Mouse (Mus musculus) limb, embryonic 14.5 days (tissue): ENCODE data around the gene Igsf8. TPM values are rescaled to one million over a fixed set of nuclear protein-coding genes. Genes with fewer than 3 reads are reported as not detected.

Source experiments
- ATAC-seq: fragments of 200-750 bp; cut with Nextera tagmentation; 2 replicates; pipeline ENCODE4 v1.8.0; 2017; ENCODE audit warnings: low read depth, moderate number of reproducible peaks, moderate TSS enrichment; ENCODE audit not compliant: low FRiP score
- DNase-seq: peaks from one replicate; pipeline ENCODE4 v3.0.0-alpha.2; 2015; ENCODE audit warnings: low spot score
- H3K27ac ChIP-seq: fragments of 300-500 bp; sonication (generic); replicated peaks from 2 replicates; pipeline ENCODE4 v1.5.1; 2014; ENCODE audit warnings: low read depth, mild to moderate bottlenecking, low read length, moderate library complexity, mixed read lengths
- H3K27me3 ChIP-seq: fragments of 300-500 bp; sonication (generic); 2 replicates; pipeline ENCODE4 v1.6.1; 2014; ENCODE audit warnings: low read length, mixed read lengths; ENCODE audit not compliant: control insufficient read depth, insufficient read depth
- H3K36me3 ChIP-seq: fragments of 300-500 bp; sonication (generic); 2 replicates; pipeline ENCODE4 v1.6.1; 2014; ENCODE audit warnings: mild to moderate bottlenecking, low read length, moderate library complexity, mixed read lengths; ENCODE audit not compliant: control insufficient read depth, insufficient read depth
- H3K4me1 ChIP-seq: fragments of 300-500 bp; sonication (generic); 2 replicates; pipeline ENCODE4 v1.6.1; 2014; ENCODE audit warnings: antibody characterized with exemption, low read length, mixed read lengths; ENCODE audit not compliant: control insufficient read depth, insufficient read depth
- H3K4me2 ChIP-seq: fragments of 300-500 bp; sonication (generic); replicated peaks from 2 replicates; pipeline ENCODE4 v1.6.1; 2014; ENCODE audit warnings: low read depth, mild to moderate bottlenecking, low read length, moderate library complexity; ENCODE audit not compliant: severe bottlenecking
- H3K4me3 ChIP-seq: fragments of 300-500 bp; sonication (generic); replicated peaks from 2 replicates; pipeline ENCODE4 v1.5.1; 2014; ENCODE audit warnings: low read length
- H3K9ac ChIP-seq: fragments of 300-500 bp; sonication (generic); 2 replicates; pipeline ENCODE4 v1.6.1; 2014; ENCODE audit warnings: mild to moderate bottlenecking, low read depth, low read length, moderate library complexity; ENCODE audit not compliant: severe bottlenecking
- H3K9me3 ChIP-seq: fragments of 300-500 bp; sonication (generic); 2 replicates; pipeline ENCODE4 v1.6.1; 2016; ENCODE audit warnings: low read length; ENCODE audit not compliant: control insufficient read depth
- POLR2A ChIP-seq: fragments of 200-500 bp; IDR thresholded peaks from 2 replicates; pipeline ENCODE4 v1.8.0; 2012; ENCODE audit warnings: inconsistent platforms, mild to moderate bottlenecking, moderate library complexity, borderline replicate concordance; ENCODE audit not compliant: insufficient read depth, insufficient read length; ENCODE audit errors: extremely low read depth
- WGBS: fragments of 180-500 bp; shearing (Covaris S2); extraction: QIAGEN DNeasy Blood & Tissue Kit; methylation state at CpG from one replicate; pipeline ENCODE4 v1.1.7; 2014; 5-methylcytosine and 5-hydroxymethylcytosine counted together
- polyA plus RNA-seq, 2 experiments: library from polyadenylated mRNA; depleted of rRNA in 1 of 2; stranded (reverse) in 1 of 2; unstranded in 1 of 2; fragments of >200 nt; fragmentation: Nextera tagmentation in 1 of 2; extraction: Ambion mirVana in 1 of 2; gene quantifications; 2 replicates each; pipeline versions ENCODE4 v1.2.1 to v1.2.3; 2012 to 2014

Gene Igsf8
- polyA plus RNA-seq, 2 experiments = 50.1 to 71.4 TPM

- H3K9ac ChIP-seq = no peak overlapping the region
- no peaks in the 10 kb centered on the region for H3K9me3 ChIP-seq
- H3K27ac ChIP-seq = no peak overlapping the region
- 89% methylated on average over 16 of the region's 19 CpGs for WGBS
- H3K4me1 ChIP-seq = 0 out of 2 replicates have a peak, but pooled peaks cover 4% of the 10 kb centered on the region
- no peak overlapping the region for H3K4me3 ChIP-seq
- no peak for TF ChIP-seq POLR2A
- ATAC-seq (no peak), DNase-seq (no peak)
- H3K36me3 ChIP-seq = peaks cover 31% of the 10 kb centered on the region
- no peak overlapping the region for H3K4me2 ChIP-seq
- no peaks in the 10 kb centered on the region for H3K27me3 ChIP-seq
Measured at GRCm38 (mm10) chr1:172318424-172319035, 57.1 kb downstream of the Igsf8 start.

- H3K27ac ChIP-seq = no peak overlapping the region
- H3K36me3 ChIP-seq = peaks cover 31% of the 10 kb centered on the region
- H3K9ac ChIP-seq = no peak overlapping the region
- 72% methylated on average over 7 of the region's 7 CpGs for WGBS
- no peak overlapping the region for H3K4me3 ChIP-seq
- H3K27me3 ChIP-seq = no peaks in the 10 kb centered on the region
- no peaks in the 10 kb centered on the region for H3K9me3 ChIP-seq
- no peak for TF ChIP-seq POLR2A
- ATAC-seq (no peak), DNase-seq (no peak)
- H3K4me2 ChIP-seq = no peak overlapping the region
- no peaks in the 10 kb centered on the region for H3K4me1 ChIP-seq
Measured at GRCm38 (mm10) chr1:172319346-172319745, 57.9 kb downstream of the Igsf8 start.

GRCm38 (mm10) chr1:172319921-172320411 lies 58.5 kb downstream of the Igsf8 start:
- no peak overlapping the region for H3K4me2 ChIP-seq
- no peak overlapping the region for H3K27ac ChIP-seq
- TF ChIP-seq POLR2A = no peak
- no peak overlapping the region for H3K4me3 ChIP-seq
- no peaks in the 10 kb centered on the region for H3K9me3 ChIP-seq
- no peak for ATAC-seq
- 31% methylated on average over 5 of the region's 5 CpGs for WGBS
- H3K4me1 ChIP-seq = no peaks in the 10 kb centered on the region
- no peak for DNase-seq
- no peaks in the 10 kb centered on the region for H3K27me3 ChIP-seq
- peaks cover 31% of the 10 kb centered on the region for H3K36me3 ChIP-seq
- no peak overlapping the region for H3K9ac ChIP-seq

- Histone ChIP-seq H3K4me3 (no peak overlapping the region), H3K27me3 (peaks cover 24% of the 10 kb centered on the region), H3K36me3 (peaks cover 26% of the 10 kb centered on the region), H3K9ac (no peak overlapping the region), H3K9me3 (0 out of 2 replicates have a peak, but pooled peaks cover 3% of the 10 kb centered on the region), H3K4me1 (peaks cover 3% of the 10 kb centered on the region; the same call in 1 of the 2 replicates), H3K4me2 (no peak overlapping the region), H3K27ac (no peak overlapping the region)
- no peak for TF ChIP-seq POLR2A
- ATAC-seq (no peak), DNase-seq (no peak)
- 59% methylated on average over 13 of the region's 13 CpGs for WGBS
Measured at GRCm38 (mm10) chr1:172322725-172323124, 61.3 kb downstream of the Igsf8 start.

GRCm38 (mm10) chr1:172323298-172323697 lies 61.9 kb downstream of the Igsf8 start:
- 49% methylated on average over 5 of the region's 5 CpGs for WGBS
- no peak overlapping the region for H3K27ac ChIP-seq
- peaks cover 3% of the 10 kb centered on the region; the same call in 1 of the 2 replicates for H3K4me1 ChIP-seq
- no peak for DNase-seq
- H3K27me3 ChIP-seq = peaks cover 29% of the 10 kb centered on the region
- peaks cover 20% of the 10 kb centered on the region for H3K36me3 ChIP-seq
- ATAC-seq = no peak
- H3K4me2 ChIP-seq = no peak overlapping the region
- no peak overlapping the region for H3K9ac ChIP-seq
- no peak for TF ChIP-seq POLR2A
- no peak overlapping the region for H3K4me3 ChIP-seq
- 0 out of 2 replicates have a peak, but pooled peaks cover 3% of the 10 kb centered on the region for H3K9me3 ChIP-seq
